Mouse (Mus musculus) heart, adult 2 months (tissue): Measurements from ENCODE around the gene Pde6d.

Experiments used
- CTCF ChIP-seq: fragments of 200-600 bp; IDR thresholded peaks from 2 replicates; pipeline ENCODE4 v1.8.1; 2022; ENCODE audit warnings: antibody characterized with exemption, mild to moderate bottlenecking, moderate library complexity
- EP300 ChIP-seq: fragments of 200-500 bp; IDR thresholded peaks from 2 replicates; pipeline ENCODE4 v1.6.1; 2011; ENCODE audit warnings: low read depth, low read length, control low read depth; ENCODE audit not compliant: insufficient read depth

GRCm38 (mm10) chr1:86586992-86587391 lies 4.6 kb upstream of the Pde6d start:
- TF ChIP-seq CTCF (no peak), EP300 (peak; percentile 87)
